Mouse (Mus musculus) adrenal gland, postnatal 10 days (tissue): ENCODE measurements around the gene Tmem240. TPM values are rescaled to one million over a fixed set of nuclear protein-coding genes. Genes with fewer than 3 reads are reported as not detected.
"Not testable (repeated sequence)": the region's sequence is repeated elsewhere in the genome, so short reads cannot be mapped to it uniquely, and the experiment has no call there.

ENCODE experiments used
- DNase-seq: peaks from one replicate; pipeline ENCODE4 v3.0.0; 2021; ENCODE audit warnings: mixed read lengths
- long read RNA-seq, 2 experiments: library from polyadenylated mRNA; stranded (forward); transcript quantifications; one replicate each; pipeline ENCODE4 v2.0.0; 2021
- total RNA-seq, 2 experiments: library from RNA; stranded (reverse); gene quantifications; 2 replicates each; pipeline ENCODE4 v1.2.3; 2021

The Tmem240 gene
- 1 to 10 TPM in 1 of 2 experiments, under 1 TPM in 1; 0.81 to 1.4 TPM for total RNA-seq
- long read RNA-seq, experiment 1, full-length matches to known transcripts = 2 of 4 reads
- long read RNA-seq, experiment 1, partial matches to known transcripts = 0 of 4 reads
- long read RNA-seq, experiment 1, other reads (novel, unspliced or antisense) = 2 of 4 reads
- long read RNA-seq, experiment 2, full-length matches to known transcripts = 6 of 6 reads
- long read RNA-seq, experiment 2, partial matches to known transcripts = 0 of 6 reads
- long read RNA-seq, experiment 2, other reads (novel, unspliced or antisense) = 0 of 6 reads

GRCm38 (mm10) chr4:155734350-155734941 lies at the start of gene Tmem240:
TSS of gene Tmem240 (plus strand) at chr4:155734800.
- DNase-seq = peak; percentile 92

- DNase-seq = not testable (repeated sequence)
Observed at GRCm38 (mm10) chr4:155687764-155688163, 46.8 kb upstream of the Tmem240 start.

GRCm38 (mm10) chr4:155690571-155691375 lies 43.8 kb upstream of the Tmem240 start:
- DNase-seq = no peak

- DNase-seq = no peak
Observed at GRCm38 (mm10) chr4:155692421-155692820, 42.2 kb upstream of the Tmem240 start.

- peak; percentile 86 for DNase-seq
Observed at GRCm38 (mm10) chr4:155694111-155694481, 40.5 kb upstream of the Tmem240 start, which contains the start of gene Fndc10. TSS of gene Fndc10 (plus strand) at chr4:155694342.

GRCm38 (mm10) chr4:155694482-155695401 lies 39.9 kb upstream of the Tmem240 start:
- DNase-seq = peak; percentile 75

- DNase-seq = peak; percentile 30
Observed at GRCm38 (mm10) chr4:155695531-155696062, 39.0 kb upstream of the Tmem240 start.

GRCm38 (mm10) chr4:155696261-155697255 lies 38.0 kb upstream of the Tmem240 start:
- peak; percentile 74 for DNase-seq

GRCm38 (mm10) chr4:155700425-155700824 lies 34.2 kb upstream of the Tmem240 start:
- peak; percentile 15 for DNase-seq

- DNase-seq = no peak
Observed at GRCm38 (mm10) chr4:155703425-155703929, 31.1 kb upstream of the Tmem240 start.

GRCm38 (mm10) chr4:155704721-155705591 lies 29.6 kb upstream of the Tmem240 start, which contains the start of gene Ssu72:
TSS of gene Ssu72 (plus strand) at chr4:155704800.
- peak; percentile 95 for DNase-seq

- DNase-seq = no peak
Observed at GRCm38 (mm10) chr4:155705592-155705929, 29.0 kb upstream of the Tmem240 start.

GRCm38 (mm10) chr4:155708582-155708981 lies 26.0 kb upstream of the Tmem240 start:
- DNase-seq = no peak

GRCm38 (mm10) chr4:155708988-155709387 lies 25.6 kb upstream of the Tmem240 start:
- no peak for DNase-seq

GRCm38 (mm10) chr4:155710521-155711252 lies 23.9 kb upstream of the Tmem240 start:
- DNase-seq = peak; percentile 18

- DNase-seq = no peak
Observed at GRCm38 (mm10) chr4:155721668-155722083, 12.9 kb upstream of the Tmem240 start.

GRCm38 (mm10) chr4:155727993-155728392 lies 6.6 kb upstream of the Tmem240 start:
- DNase-seq = no peak

- peak; percentile 28 for DNase-seq
Observed at GRCm38 (mm10) chr4:155733267-155733666, 1.3 kb upstream of the Tmem240 start.
